Mouse (Mus musculus): ENCODE data around the gene AC170998.1.
A peak's percentile ranks its signal among the peaks of the same experiment; 100 is the strongest.

DNA sequence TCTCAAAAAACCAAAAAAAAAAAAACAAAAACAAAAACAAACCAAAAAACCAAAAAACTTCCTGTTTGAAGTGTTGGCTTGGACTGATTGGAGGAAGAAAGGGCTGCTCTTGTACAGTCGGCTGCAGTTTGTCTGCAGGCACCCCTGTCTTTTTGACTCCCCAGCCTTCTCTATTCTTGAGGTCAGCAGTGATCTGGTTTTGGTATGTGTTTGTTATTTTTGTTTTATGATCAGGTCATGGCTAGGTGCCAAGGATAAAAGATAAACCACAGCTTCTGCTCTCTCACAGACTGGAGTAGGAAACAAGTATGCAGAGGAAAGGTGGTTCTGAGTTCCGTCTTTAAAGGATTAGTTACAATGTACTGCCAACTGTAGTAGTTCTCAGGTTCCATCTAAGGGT lies 23.2 kb upstream of the AC170998.1 start:
- TF ChIP-seq CTCF (IDR thresholded peaks at IDR 0.05): no peak
- peak; percentile 33; the same call in 1 of the 2 replicates for TF ChIP-seq EP300 (IDR thresholded peaks at IDR 0.05)

Measured in lung, postnatal 0 days (tissue).